Mouse (Mus musculus): ENCODE measurements at regions not wholly inside any gene's neighbourhood (a gene's known extent, or its start where the extent isn't known, plus 50 kb on each side); places are given as distances from the start of the nearest gene placed in this dataset.

GRCm38 (mm10) chr4:26273754-26274153 is 72.9 kb downstream of the Manea start:
- no peak for DNase-seq (ENCODE audit: low read depth, low spot score)

DNA sequence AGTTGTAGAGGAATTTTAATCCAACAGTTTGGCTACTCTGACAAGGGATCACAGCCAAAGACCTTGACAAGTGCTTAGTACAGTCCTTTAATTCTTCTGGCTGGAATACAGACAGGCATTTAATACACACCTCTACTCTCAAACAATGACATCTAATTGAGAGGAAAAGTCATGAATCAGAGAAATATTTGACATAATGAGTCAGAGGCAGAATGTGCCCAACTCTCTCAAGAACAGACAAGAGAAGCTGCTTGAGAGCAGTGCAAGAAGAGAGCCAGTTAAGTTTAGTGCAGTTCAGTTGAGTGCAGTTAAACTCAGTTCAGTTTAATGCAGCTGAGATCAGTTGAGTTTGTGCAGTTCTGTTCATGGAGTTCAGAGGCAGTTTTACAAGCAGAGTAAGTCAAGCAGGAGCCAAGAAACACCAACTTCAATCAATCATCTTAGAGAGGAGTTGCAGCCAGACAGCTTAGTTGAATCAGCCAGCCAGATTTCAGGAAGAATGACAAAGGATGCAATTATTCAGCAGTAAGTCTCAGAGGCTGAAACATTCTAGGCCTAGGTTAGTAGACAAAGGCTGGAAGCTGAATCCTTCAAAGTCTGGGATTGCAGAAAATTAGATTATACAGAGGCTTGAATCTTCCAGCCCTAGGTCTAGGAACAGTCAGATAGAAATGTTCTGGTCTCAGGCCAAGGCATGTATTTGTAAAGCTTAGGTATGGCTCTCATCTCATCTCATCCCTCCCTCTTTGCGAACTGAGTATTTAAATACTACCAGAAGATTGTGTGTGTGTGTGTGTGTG is 87.3 kb downstream of the Manea start:
- DNase-seq (ENCODE audit: low read depth, low spot score), result no peak

GRCm38 (mm10) chr4:26255889-26256288 is 90.8 kb downstream of the Manea start:
- DNase-seq (ENCODE audit: low read depth, low spot score), result no peak

DNA sequence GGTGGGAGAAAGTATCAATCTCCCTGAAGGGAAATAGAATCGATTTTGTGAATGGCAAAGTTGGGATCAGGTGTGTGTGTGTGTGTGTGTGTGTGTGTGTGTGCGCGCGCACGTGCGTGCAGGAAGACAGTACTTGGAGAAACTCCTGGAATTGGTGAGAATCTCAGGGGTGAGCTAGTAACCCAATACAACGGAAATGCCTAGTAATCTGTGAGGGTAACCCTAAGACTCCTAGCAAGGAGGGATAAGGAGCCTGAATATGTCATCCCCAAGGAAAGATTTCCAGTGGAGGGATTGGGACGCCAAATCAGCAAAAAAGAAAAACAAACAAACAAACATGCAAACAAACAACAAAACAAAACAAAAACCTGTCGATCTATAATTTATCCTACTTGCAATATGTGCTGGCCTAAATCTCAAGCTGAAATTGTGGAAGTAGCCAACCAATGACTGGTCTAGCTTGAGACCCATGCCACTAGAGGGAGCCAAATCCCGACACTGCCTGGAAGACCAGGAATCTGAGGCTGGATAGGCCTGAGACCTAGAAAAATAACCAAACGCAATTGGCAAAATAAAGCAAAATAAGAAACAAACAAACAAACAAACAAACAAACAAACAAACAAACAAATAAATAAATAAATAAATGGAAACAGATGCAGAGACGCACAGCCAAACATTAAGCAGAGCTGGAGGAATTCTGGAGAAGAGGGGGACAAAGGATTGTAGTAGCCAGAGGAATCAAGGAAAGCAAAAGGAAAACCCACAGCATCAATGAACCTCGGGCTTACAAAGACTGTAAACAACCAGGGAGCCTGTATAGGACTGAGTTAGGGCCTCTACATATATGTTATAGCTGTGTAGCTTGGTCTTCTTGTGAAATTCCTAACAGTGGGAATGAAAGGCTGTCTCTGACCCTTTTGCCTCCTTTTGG is 98.5 kb downstream of the Manea start:
- DNase-seq (ENCODE audit: low read depth, low spot score), result peak; percentile 63

DNA sequence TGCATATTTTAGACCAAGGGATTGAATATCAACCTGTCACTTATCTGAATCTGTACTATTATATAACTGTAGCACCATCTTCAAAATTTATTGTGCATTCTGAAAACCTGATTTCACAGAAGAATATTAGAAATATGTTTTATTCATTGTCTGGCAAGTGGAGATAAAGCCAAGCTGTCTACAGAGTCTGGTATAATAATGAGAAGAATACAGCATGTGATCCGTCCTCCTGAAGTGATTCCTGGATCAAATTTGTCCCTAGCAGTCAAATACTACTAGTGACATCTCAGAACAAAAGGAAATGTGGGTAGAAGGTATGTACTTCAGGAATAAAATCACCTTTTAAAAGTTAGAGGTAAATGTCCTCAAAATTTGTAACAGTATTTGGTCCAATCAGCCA is 123.4 kb downstream of the Manea start:
- no peak for DNase-seq (ENCODE audit: low read depth, low spot score)
